Mouse (Mus musculus): ENCODE results near the gene Dcdc2c. TPM values are rescaled to one million over a fixed set of nuclear protein-coding genes. Genes with fewer than 3 reads are reported as not detected.

Gene Dcdc2c
- total RNA-seq (2021): under 1 TPM in 1 of 2 experiments, not detected in 1; 0.16 TPM
- long read RNA-seq, experiment 1: 0 reads
- long read RNA-seq, experiment 2: 0 reads

- DNase-seq: no peak
- intact Hi-C loops (cut with DNase I; ENCODE audit: low total_unique reads): no loop called here
Observed at GRCm38 (mm10) chr12:28552299-28552698, at the start of gene Dcdc2c. Gene Dcdc2c, minus strand, starts transcription at chr12:28552399.

GRCm38 (mm10) chr12:28598526-28598991, 46.4 kb upstream of the Dcdc2c start:
- intact Hi-C loops (cut with DNase I; ENCODE audit: low total_unique reads): loop anchor here (10.0 kb wide), 1 partner anchor 1256 kb away; no protein-coding TSS in a partner anchor

GRCm38 (mm10) chr12:28598110-28598509, 45.9 kb upstream of the Dcdc2c start:
- DNase-seq: no peak
- intact Hi-C loops (cut with DNase I; ENCODE audit: low total_unique reads): loop anchor here (10.0 kb wide), 1 partner anchor 1257 kb away; no protein-coding TSS in a partner anchor

More at GRCm38 (mm10) chr12:28598526-28598991, 46.4 kb upstream of the Dcdc2c start:
- DNase-seq: no peak

- intact Hi-C loops (cut with DNase I; ENCODE audit: low total_unique reads): loop anchor here (10.0 kb wide), 1 partner anchor 1257 kb away; no protein-coding TSS in a partner anchor
- DNase-seq: no peak
Observed at GRCm38 (mm10) chr12:28597699-28598098, 45.5 kb upstream of the Dcdc2c start.

GRCm38 (mm10) chr12:28596851-28597250, 44.7 kb upstream of the Dcdc2c start:
- intact Hi-C loops (cut with DNase I; ENCODE audit: low total_unique reads): loop anchor here (10.0 kb wide), 1 partner anchor 1258 kb away; no protein-coding TSS in a partner anchor

GRCm38 (mm10) chr12:28590428-28590827, 38.2 kb upstream of the Dcdc2c start:
- intact Hi-C loops (cut with DNase I; ENCODE audit: low total_unique reads): loop anchor here (10.0 kb wide), 1 partner anchor 1264 kb away; no protein-coding TSS in a partner anchor
- no peak for DNase-seq

More at GRCm38 (mm10) chr12:28596851-28597250, 44.7 kb upstream of the Dcdc2c start:
- no peak for DNase-seq

GRCm38 (mm10) chr12:28589090-28589868, 37.1 kb upstream of the Dcdc2c start:
- DNase-seq: peak; percentile 81
- intact Hi-C loops (cut with DNase I; ENCODE audit: low total_unique reads): no loop called here

GRCm38 (mm10) chr12:28587949-28588348, 35.8 kb upstream of the Dcdc2c start:
- no peak for DNase-seq
- intact Hi-C loops (cut with DNase I; ENCODE audit: low total_unique reads): no loop called here

- DNase-seq: no peak
- intact Hi-C loops (cut with DNase I; ENCODE audit: low total_unique reads): no loop called here
Observed at GRCm38 (mm10) chr12:28584036-28584435, 31.8 kb upstream of the Dcdc2c start.

- intact Hi-C loops (cut with DNase I; ENCODE audit: low total_unique reads): no loop called here
- DNase-seq: no peak
Observed at GRCm38 (mm10) chr12:28582423-28582822, 30.2 kb upstream of the Dcdc2c start, which contains the start of gene Allc. Gene Allc, minus strand, starts transcription at chr12:28582523.

- no peak for DNase-seq
- intact Hi-C loops (cut with DNase I; ENCODE audit: low total_unique reads): no loop called here
Observed at GRCm38 (mm10) chr12:28579132-28579531, 26.9 kb upstream of the Dcdc2c start.

GRCm38 (mm10) chr12:28578147-28578546, 25.9 kb upstream of the Dcdc2c start:
- DNase-seq: no peak
- intact Hi-C loops (cut with DNase I; ENCODE audit: low total_unique reads): no loop called here

GRCm38 (mm10) chr12:28575366-28576070, 23.3 kb upstream of the Dcdc2c start:
- intact Hi-C loops (cut with DNase I; ENCODE audit: low total_unique reads): no loop called here
- no peak for DNase-seq

- intact Hi-C loops (cut with DNase I; ENCODE audit: low total_unique reads): no loop called here
- DNase-seq: no peak
Observed at GRCm38 (mm10) chr12:28572241-28572640, 20.0 kb upstream of the Dcdc2c start.

GRCm38 (mm10) chr12:28551775-28552174, 424 bp downstream of the Dcdc2c start:
- intact Hi-C loops (cut with DNase I; ENCODE audit: low total_unique reads): no loop called here
- DNase-seq: no peak

- intact Hi-C loops (cut with DNase I; ENCODE audit: low total_unique reads): no loop called here
- no peak for DNase-seq
Observed at GRCm38 (mm10) chr12:28548887-28549286, 3.3 kb downstream of the Dcdc2c start.

- intact Hi-C loops (cut with DNase I; ENCODE audit: low total_unique reads): no loop called here
- DNase-seq: no peak
Observed at GRCm38 (mm10) chr12:28514264-28514775, 37.9 kb downstream of the Dcdc2c start.

- intact Hi-C loops (cut with DNase I; ENCODE audit: low total_unique reads): no loop called here
- no peak for DNase-seq
Observed at GRCm38 (mm10) chr12:28509699-28510280, 42.4 kb downstream of the Dcdc2c start.

- intact Hi-C loops (cut with DNase I; ENCODE audit: low total_unique reads): no loop called here
Observed at GRCm38 (mm10) chr12:28494289-28494688, 57.9 kb downstream of the Dcdc2c start.

More at GRCm38 (mm10) chr12:28494289-28494688, 57.9 kb downstream of the Dcdc2c start:
- no peak for DNase-seq

Measured in gastrocnemius, postnatal 14 days (tissue).